Mouse (Mus musculus) left cerebral cortex, postnatal 25 days (tissue): ENCODE results near the gene Hoxb3. TPM values are rescaled to one million over a fixed set of nuclear protein-coding genes. Genes with fewer than 3 reads are reported as not detected.

Experiments
- DNase-seq, 2 experiments: peaks; one replicate each; pipeline ENCODE4 v3.0.0; 2022; ENCODE audit warnings: low spot score in 2 of 2, mixed read lengths in 1 of 2
- intact Hi-C: fragments of 180-260 bp; cut with DNase I; formaldehyde crosslinking; loops from one replicate; pipeline ENCODE4 v1.15.1; 2025
- total RNA-seq, 2 experiments: library from RNA; stranded (reverse); gene quantifications; 2 replicates each; pipeline ENCODE4 v1.2.3; 2021

Hoxb3 gene
- total RNA-seq, result not detected

DNA sequence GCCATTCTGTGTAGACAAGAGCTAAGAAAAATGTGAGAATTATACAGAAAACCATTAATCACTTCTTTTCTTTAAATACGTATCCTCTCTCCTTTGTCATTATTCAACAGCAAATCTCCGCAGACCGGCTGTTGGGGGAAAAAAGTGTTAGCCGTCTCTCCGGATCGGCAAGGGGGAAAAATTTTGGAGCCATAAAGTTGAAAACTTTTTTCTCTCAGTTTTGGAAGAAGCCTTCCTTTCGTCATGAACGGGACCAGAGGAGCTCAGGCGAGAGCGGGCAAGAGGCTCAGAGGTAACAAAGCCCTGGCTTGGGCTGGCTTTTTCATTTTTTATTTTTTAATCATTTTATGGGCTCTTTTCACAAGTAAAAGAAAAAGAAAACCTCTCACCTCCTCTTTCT is at the start of gene Hoxb3:
Gene Hoxb3 (plus strand): TSS at position 173 of the 400 bp plus-strand sequence.
- DNase-seq, result no peak
- intact Hi-C loops, result loop anchor here (10.0 kb wide), 1 partner anchor 148 kb away; no protein-coding TSS in a partner anchor

DNA sequence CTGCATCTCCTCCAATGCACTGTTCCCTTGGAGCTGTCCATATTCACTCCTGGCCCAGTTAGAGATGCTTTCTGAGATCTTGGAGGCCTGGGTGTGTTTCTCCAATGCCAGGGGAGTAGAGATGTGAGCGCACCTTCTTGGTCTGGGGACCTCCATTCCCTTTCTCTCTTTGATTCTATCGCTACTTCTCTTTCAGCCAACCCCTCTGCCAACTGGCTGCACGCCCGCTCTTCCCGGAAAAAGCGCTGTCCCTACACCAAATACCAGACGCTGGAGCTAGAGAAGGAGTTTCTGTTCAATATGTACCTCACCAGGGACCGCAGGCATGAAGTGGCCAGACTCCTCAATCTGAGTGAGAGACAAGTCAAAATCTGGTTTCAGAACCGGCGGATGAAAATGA is 48.7 kb upstream of the Hoxb3 start:
- intact Hi-C loops, result no loop called here
- DNase-seq, result no peak

- intact Hi-C loops, result loop anchor here (5.0 kb wide), 2 partner anchors 466 to 511 kb away; partner anchors contain the start of gene Cbx1
- DNase-seq, result no peak
Observed at GRCm38 (mm10) chr11:96275896-96276295, 47.2 kb upstream of the Hoxb3 start.

GRCm38 (mm10) chr11:96277151-96278044 is 45.7 kb upstream of the Hoxb3 start:
- DNase-seq, result no peak
- intact Hi-C loops, result loop anchor here (1.0 to 5.0 kb wide), 6 partner anchors 275 to 585 kb away; partner anchors contain the start of gene Cbx1

GRCm38 (mm10) chr11:96278324-96278723 is 44.8 kb upstream of the Hoxb3 start:
- no peak for DNase-seq
- intact Hi-C loops, result loop anchor here (1.0 to 5.0 kb wide), 6 partner anchors 274 to 584 kb away; partner anchors contain the start of gene Cbx1

DNA sequence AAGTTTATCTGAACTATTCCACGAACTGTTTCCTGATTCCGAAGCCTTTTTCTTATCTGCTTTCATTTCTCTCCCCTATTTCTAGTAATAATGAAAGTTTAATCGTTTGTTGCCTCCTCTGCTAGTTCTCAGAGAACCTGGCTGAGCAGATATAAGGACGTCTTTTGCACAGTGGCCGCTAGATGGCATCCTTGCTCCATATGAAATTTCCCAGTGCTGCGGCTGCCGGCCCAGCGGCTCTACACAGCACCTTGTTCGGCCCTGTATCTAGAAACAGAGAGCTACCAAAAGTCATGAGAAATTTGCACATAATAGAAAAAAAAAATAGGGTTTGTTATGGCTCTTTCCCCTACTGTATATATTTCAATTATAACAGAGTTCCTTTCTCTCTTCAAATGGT is 44.4 kb upstream of the Hoxb3 start:
- intact Hi-C loops, result loop anchor here (1.0 to 5.0 kb wide), 6 partner anchors 274 to 584 kb away; partner anchors contain the start of gene Cbx1
- peak; percentile 83 to 89 for DNase-seq

- DNase-seq, result no peak
Observed at GRCm38 (mm10) chr11:96279421-96280233, 43.5 kb upstream of the Hoxb3 start.

DNA sequence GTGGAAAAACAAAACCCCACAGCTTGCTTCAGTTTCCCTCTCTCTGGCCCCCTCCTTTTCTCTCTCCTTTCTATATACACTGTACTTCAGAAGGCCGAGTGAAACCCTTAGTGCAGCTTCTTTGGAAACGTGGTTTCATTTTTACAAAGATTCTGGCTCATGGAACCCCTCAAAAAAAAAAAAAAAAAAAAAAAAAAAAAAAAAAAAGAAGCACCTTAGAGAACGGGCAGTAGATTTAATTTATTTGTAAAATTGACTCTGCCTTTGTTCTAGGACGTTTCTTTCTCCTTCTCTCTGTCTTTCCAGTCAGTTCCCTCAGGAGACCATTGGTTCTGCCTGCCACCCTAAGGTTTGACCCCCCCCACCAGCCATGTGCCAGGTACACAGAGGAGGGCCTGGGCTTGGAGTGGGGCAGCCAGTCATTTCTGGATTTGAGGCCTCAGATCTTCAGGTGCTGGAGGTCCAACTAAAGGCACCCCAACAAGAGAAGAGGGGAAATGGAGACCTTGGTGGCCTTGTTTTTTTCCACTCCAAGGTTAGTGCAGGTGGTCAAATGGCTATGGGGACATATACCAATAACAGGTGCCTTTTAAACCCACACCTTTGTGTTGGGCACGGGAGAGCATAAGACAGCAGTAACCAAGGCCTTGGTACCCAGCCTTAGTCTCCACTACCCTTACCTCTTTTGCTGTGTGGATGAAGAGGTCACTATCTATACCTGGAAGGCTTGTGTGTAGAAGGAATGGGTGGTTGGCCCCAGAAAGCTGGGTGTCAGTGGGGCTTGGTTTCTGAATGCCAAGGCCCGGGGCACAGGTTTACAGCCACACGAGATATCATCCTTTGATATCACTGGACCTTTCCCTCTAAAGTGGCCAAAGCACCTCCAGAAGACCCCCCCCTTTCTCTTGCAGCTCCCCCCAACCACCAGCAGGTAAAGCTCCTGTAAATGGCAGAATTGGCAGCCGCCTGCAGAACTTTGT is 42.4 kb upstream of the Hoxb3 start:
- intact Hi-C loops, result loop anchor here (5.0 kb wide), 2 partner anchors 257 to 273 kb away; partner anchors contain the start of gene Igf2bp1
- no peak for DNase-seq

More at GRCm38 (mm10) chr11:96279421-96280233, 43.5 kb upstream of the Hoxb3 start:
- intact Hi-C loops, result loop anchor here (2.0 to 5.0 kb wide), 7 partner anchors 258 to 583 kb away; partner anchors contain the start of genes Cbx1 and Igf2bp1

DNA sequence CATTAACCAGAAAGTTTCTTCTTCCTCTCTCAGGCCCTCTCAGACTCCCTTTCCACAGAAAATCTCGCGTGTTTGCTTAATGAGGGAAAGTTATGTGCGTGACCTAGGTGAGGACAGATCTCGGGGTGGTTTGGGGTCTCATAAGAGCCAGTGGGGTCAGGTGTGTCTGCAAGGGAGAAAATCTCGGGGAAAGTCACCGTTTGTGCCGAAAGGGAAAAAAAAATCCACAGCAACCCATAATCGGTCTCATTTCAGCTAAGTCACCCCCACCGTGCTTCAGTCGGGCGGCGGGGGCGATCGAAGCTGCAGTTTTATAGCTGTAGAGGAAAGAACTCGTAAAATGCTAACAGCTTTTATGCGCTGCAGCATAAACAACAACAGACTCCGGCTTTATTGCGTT is 41.7 kb upstream of the Hoxb3 start:
- intact Hi-C loops, result loop anchor here (5.0 kb wide), 2 partner anchors 256 to 274 kb away; partner anchors contain the start of gene Igf2bp1

GRCm38 (mm10) chr11:96281855-96282570 is 41.1 kb upstream of the Hoxb3 start, which contains the start of gene Hoxb8:
TSS of gene Hoxb8 (plus strand) at chr11:96281905.
- intact Hi-C loops, result loop anchor here (5.0 kb wide), 2 partner anchors 255 to 275 kb away; partner anchors contain the start of gene Igf2bp1
- DNase-seq, result no peak

More for the DNA sequence above, 41.7 kb upstream of the Hoxb3 start:
- DNase-seq, result no peak

DNA sequence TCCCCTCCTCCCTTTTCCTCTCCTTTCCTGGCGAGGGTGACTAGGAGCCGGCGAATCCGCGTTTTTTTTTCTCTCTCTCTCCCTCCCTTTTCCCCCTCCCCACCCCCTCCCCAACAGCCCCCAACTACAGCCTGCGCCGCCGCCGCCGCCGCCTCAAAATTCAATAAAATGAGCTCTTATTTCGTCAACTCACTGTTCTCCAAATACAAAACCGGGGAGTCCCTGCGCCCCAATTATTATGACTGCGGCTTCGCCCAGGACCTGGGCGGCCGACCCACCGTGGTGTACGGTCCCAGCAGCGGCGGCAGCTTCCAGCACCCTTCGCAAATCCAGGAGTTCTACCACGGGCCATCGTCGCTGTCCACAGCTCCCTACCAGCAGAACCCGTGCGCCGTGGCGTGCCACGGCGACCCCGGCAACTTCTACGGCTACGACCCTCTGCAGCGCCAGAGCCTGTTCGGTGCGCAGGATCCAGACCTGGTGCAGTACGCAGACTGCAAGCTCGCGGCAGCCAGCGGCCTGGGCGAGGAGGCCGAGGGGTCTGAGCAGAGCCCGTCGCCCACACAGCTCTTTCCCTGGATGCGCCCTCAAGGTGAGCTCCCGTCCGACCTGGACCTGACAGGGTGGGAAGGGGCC is 40.2 kb upstream of the Hoxb3 start:
- intact Hi-C loops, result loop anchor here (5.0 kb wide), 2 partner anchors 254 to 276 kb away; partner anchors contain the start of gene Igf2bp1
- DNase-seq, result no peak

- intact Hi-C loops, result loop anchor here (5.0 kb wide), 2 partner anchors 253 to 277 kb away; partner anchors contain the start of gene Igf2bp1
- DNase-seq, result no peak
Observed at GRCm38 (mm10) chr11:96284041-96284749, 38.9 kb upstream of the Hoxb3 start.

DNA sequence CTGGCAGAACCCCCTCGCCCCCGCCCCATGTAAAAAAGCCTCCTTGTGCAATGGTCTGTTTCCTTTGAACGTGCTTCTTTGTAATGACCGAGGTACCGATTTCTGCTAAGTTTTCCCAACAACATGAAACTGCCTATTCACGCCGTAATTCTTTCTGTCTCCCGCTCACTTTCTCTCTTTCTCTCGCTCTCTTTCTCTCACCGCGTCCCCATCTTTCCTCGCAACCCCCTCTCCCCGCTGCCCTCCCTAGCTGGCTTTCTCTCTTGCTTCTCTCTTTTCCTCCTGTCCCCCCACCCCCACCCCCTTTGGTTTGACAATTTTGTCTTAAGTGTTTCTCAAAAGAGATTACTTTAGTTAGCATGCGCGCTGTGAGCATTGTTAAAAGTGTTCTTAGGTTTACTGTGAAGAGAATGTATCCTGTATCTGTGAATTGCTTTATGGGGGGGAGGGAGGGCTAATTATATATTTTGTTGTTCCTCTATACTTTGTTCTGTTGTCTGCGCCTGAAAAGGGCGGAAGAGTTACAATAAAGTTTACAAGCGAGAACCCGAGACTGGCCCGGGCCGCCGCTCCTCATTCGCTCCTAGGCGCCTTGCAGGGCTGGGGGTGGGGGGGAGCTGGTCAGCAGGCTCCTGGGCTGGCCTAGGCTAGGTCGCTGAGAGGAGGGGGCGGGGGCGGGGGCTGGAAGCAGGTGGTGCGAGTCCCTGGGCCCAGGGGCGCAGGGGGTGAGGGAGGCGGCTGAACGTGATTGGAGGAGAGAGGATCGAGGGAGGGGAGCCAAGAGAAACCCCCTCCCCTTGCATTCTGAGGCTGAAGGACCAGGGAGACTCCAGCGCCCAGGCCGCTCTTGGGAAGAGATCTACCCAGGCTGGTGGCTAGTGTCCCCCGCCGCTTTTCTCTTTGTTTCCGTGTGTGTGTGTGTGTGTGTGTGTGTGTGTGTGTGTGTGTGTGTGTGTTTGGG is 38.1 kb upstream of the Hoxb3 start:
- intact Hi-C loops, result loop anchor here (5.0 kb wide), 2 partner anchors 252 to 278 kb away; partner anchors contain the start of gene Igf2bp1
- no peak for DNase-seq

GRCm38 (mm10) chr11:96285771-96286738 is 37.1 kb upstream of the Hoxb3 start, which contains the start of gene Hoxb7:
TSS of gene Hoxb7 (plus strand) at chr11:96286623.
- no peak for DNase-seq
- intact Hi-C loops, result no loop called here
